Mouse (Mus musculus) gonadal fat pad, adult 2 months (tissue): Measurements from ENCODE around the gene Mpv17l2. TPM values are rescaled to one million over a fixed set of nuclear protein-coding genes. Genes with fewer than 3 reads are reported as not detected.

Experiments
- DNase-seq: peaks from one replicate; pipeline ENCODE4 v3.0.0-alpha.2; 2012; ENCODE audit warnings: low read depth
- polyA plus RNA-seq: library from polyadenylated mRNA; depleted of rRNA; stranded (reverse); fragments of >200 nt; gene quantifications from 2 replicates; pipeline ENCODE4 v1.2.3, GENCODE M21; 2012; rRNA removed

Mpv17l2 gene
- 127 and 143 TPM in 2 replicates for polyA plus RNA-seq

- DNase-seq = no peak
Observed at GRCm38 (mm10) chr8:70760775-70761406, at the start of gene Mpv17l2. TSS of gene Mpv17l2 (minus strand) at chr8:70760946.

- DNase-seq = no peak
Observed at GRCm38 (mm10) chr8:70808955-70809701, 48.4 kb upstream of the Mpv17l2 start.

- no peak for DNase-seq
Observed at GRCm38 (mm10) chr8:70808239-70808638, 47.5 kb upstream of the Mpv17l2 start, which contains the start of gene Il12rb1. TSS of gene Il12rb1 (plus strand) at chr8:70808449.

GRCm38 (mm10) chr8:70807304-70807703, 46.6 kb upstream of the Mpv17l2 start:
- DNase-seq = no peak

- no peak for DNase-seq
Observed at GRCm38 (mm10) chr8:70806541-70806940, 45.8 kb upstream of the Mpv17l2 start.

- DNase-seq = no peak
Observed at GRCm38 (mm10) chr8:70804481-70805206, 43.9 kb upstream of the Mpv17l2 start, which contains the start of gene Mast3. TSS of gene Mast3 (minus strand) at chr8:70805054.

- DNase-seq = no peak
Observed at GRCm38 (mm10) chr8:70803761-70804480, 43.2 kb upstream of the Mpv17l2 start.

GRCm38 (mm10) chr8:70802786-70803510, 42.2 kb upstream of the Mpv17l2 start:
- DNase-seq = no peak

- DNase-seq = no peak
Observed at GRCm38 (mm10) chr8:70801830-70802229, 41.1 kb upstream of the Mpv17l2 start.

GRCm38 (mm10) chr8:70801156-70801555, 40.4 kb upstream of the Mpv17l2 start:
- DNase-seq = no peak

- DNase-seq = no peak
Observed at GRCm38 (mm10) chr8:70800648-70801047, 39.9 kb upstream of the Mpv17l2 start.

GRCm38 (mm10) chr8:70798281-70798680, 37.5 kb upstream of the Mpv17l2 start:
- no peak for DNase-seq

GRCm38 (mm10) chr8:70797081-70798070, 36.6 kb upstream of the Mpv17l2 start:
- peak; percentile 96 for DNase-seq

GRCm38 (mm10) chr8:70796403-70797080, 35.8 kb upstream of the Mpv17l2 start:
- DNase-seq = no peak

- no peak for DNase-seq
Observed at GRCm38 (mm10) chr8:70795370-70795769, 34.6 kb upstream of the Mpv17l2 start.

GRCm38 (mm10) chr8:70794215-70794614, 33.5 kb upstream of the Mpv17l2 start:
- no peak for DNase-seq

GRCm38 (mm10) chr8:70792700-70793099, 32.0 kb upstream of the Mpv17l2 start:
- DNase-seq = no peak

- no peak for DNase-seq
Observed at GRCm38 (mm10) chr8:70791975-70792691, 31.4 kb upstream of the Mpv17l2 start.

- no peak for DNase-seq
Observed at GRCm38 (mm10) chr8:70791294-70791701, 30.6 kb upstream of the Mpv17l2 start.
